Mouse (Mus musculus) megakaryocyte, embryonic 14.5 days (primary cell): Measurements from ENCODE around the gene Csmd2. TPM values are rescaled to one million over a fixed set of nuclear protein-coding genes. Genes with fewer than 3 reads are reported as not detected.

ENCODE experiments used
- H3K27me3 ChIP-seq: replicated peaks from 2 replicates; pipeline ENCODE3; 2012; ENCODE audit warnings: inconsistent platforms
- H3K36me3 ChIP-seq: replicated peaks from 2 replicates; pipeline ENCODE3; 2012; ENCODE audit warnings: low read length, inconsistent platforms, mixed read lengths
- H3K4me1 ChIP-seq: 2 replicates; pipeline ENCODE4 v1.6.1; 2012; ENCODE audit warnings: inconsistent platforms
- H3K4me3 ChIP-seq: replicated peaks from 2 replicates; pipeline ENCODE3; 2012; ENCODE audit warnings: moderate library complexity, mild to moderate bottlenecking, inconsistent platforms
- H3K9me3 ChIP-seq: 2 replicates; pipeline ENCODE4 v1.6.1; 2012; ENCODE audit warnings: inconsistent platforms
- FLI1 ChIP-seq: IDR thresholded peaks from 2 replicates; pipeline ENCODE4 v1.6.1; 2012; ENCODE audit warnings: low read length, inconsistent platforms, mixed read lengths
- GATA1 ChIP-seq: IDR thresholded peaks from 3 replicates; pipeline ENCODE4 v1.6.1; 2012; ENCODE audit warnings: mixed read lengths, low read length, inconsistent platforms, borderline replicate concordance
- polyA plus RNA-seq: library from polyadenylated mRNA; stranded (reverse); fragments of >175 nt; gene quantifications from 2 replicates; pipeline ENCODE4 v1.2.3, GENCODE M21; 2012; ENCODE audit warnings: low replicate concordance; ENCODE audit not compliant: insufficient read depth

Gene Csmd2
- polyA plus RNA-seq, 1 experiment = not detected

GRCm38 (mm10) chr4:128304049-128304448, 316.4 kb downstream of the Csmd2 start:
- TF ChIP-seq GATA1 (no peak), FLI1 (no peak)
- Histone ChIP-seq H3K9me3 (peaks cover 7% of the 10 kb centered on the region), H3K4me1 (no peaks in the 10 kb centered on the region), H3K4me3 (no peak overlapping the region), H3K27me3 (no peaks in the 10 kb centered on the region), H3K36me3 (no peaks in the 10 kb centered on the region)

- no peaks in the 10 kb centered on the region for H3K27me3 ChIP-seq
- H3K36me3 ChIP-seq = no peaks in the 10 kb centered on the region
- no peak overlapping the region for H3K4me3 ChIP-seq
- peaks cover 7% of the 10 kb centered on the region for H3K9me3 ChIP-seq
- no peaks in the 10 kb centered on the region for H3K4me1 ChIP-seq
- no peak for TF ChIP-seq GATA1
- no peak for TF ChIP-seq FLI1
Observed at GRCm38 (mm10) chr4:128306011-128306410, 318.4 kb downstream of the Csmd2 start.

DNA sequence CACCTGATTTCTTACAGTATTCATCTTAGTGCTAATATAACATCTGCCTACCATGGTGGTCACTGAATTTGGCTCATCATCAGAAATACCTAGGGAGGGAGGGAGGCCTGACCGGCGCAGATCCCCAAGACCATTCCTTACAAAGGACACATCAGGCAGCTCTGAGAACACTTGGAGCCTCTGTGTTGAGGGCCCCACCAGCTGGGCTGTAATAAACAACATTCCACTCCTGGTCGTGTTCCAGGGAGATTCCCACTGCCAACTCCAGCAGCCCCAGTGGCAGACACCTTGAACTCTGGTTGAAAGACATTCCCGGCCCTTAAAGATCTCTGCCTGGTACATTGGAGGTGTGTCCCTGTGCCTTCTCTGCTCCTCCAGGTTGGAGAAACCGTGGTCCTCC, 327.7 kb downstream of the Csmd2 start:
- Histone ChIP-seq H3K9me3 (peaks cover 38% of the 10 kb centered on the region), H3K27me3 (no peaks in the 10 kb centered on the region), H3K36me3 (no peaks in the 10 kb centered on the region), H3K4me1 (no peaks in the 10 kb centered on the region), H3K4me3 (no peak overlapping the region)
- TF ChIP-seq FLI1 (no peak), GATA1 (no peak)

- TF ChIP-seq GATA1 (no peak), FLI1 (no peak)
- no peak overlapping the region for H3K4me3 ChIP-seq
- H3K27me3 ChIP-seq = no peaks in the 10 kb centered on the region
- H3K36me3 ChIP-seq = no peaks in the 10 kb centered on the region
- H3K9me3 ChIP-seq = peaks cover 38% of the 10 kb centered on the region
- no peaks in the 10 kb centered on the region for H3K4me1 ChIP-seq
Observed at GRCm38 (mm10) chr4:128317951-128318350, 330.3 kb downstream of the Csmd2 start.

GRCm38 (mm10) chr4:128325511-128325910, 337.9 kb downstream of the Csmd2 start:
- Histone ChIP-seq H3K9me3 (no peaks in the 10 kb centered on the region), H3K4me1 (no peaks in the 10 kb centered on the region), H3K27me3 (no peaks in the 10 kb centered on the region), H3K4me3 (no peak overlapping the region), H3K36me3 (no peaks in the 10 kb centered on the region)
- no peak for TF ChIP-seq GATA1
- TF ChIP-seq FLI1 = no peak

GRCm38 (mm10) chr4:128326755-128327154, 339.1 kb downstream of the Csmd2 start:
- Histone ChIP-seq H3K4me3 (no peak overlapping the region), H3K4me1 (no peaks in the 10 kb centered on the region), H3K36me3 (no peaks in the 10 kb centered on the region), H3K27me3 (no peaks in the 10 kb centered on the region), H3K9me3 (no peaks in the 10 kb centered on the region)
- TF ChIP-seq GATA1 = no peak
- TF ChIP-seq FLI1 = no peak

- H3K4me1 ChIP-seq = no peaks in the 10 kb centered on the region
- H3K9me3 ChIP-seq = no peaks in the 10 kb centered on the region
- TF ChIP-seq FLI1 (no peak), GATA1 (no peak)
- H3K27me3 ChIP-seq = no peaks in the 10 kb centered on the region
- no peak overlapping the region for H3K4me3 ChIP-seq
- no peaks in the 10 kb centered on the region for H3K36me3 ChIP-seq
Observed at GRCm38 (mm10) chr4:128327421-128327820, 339.8 kb downstream of the Csmd2 start.

GRCm38 (mm10) chr4:128330519-128330918, 342.9 kb downstream of the Csmd2 start:
- no peaks in the 10 kb centered on the region for H3K9me3 ChIP-seq
- no peak overlapping the region for H3K4me3 ChIP-seq
- no peaks in the 10 kb centered on the region for H3K4me1 ChIP-seq
- TF ChIP-seq FLI1 (no peak), GATA1 (no peak)
- no peaks in the 10 kb centered on the region for H3K36me3 ChIP-seq
- H3K27me3 ChIP-seq = no peaks in the 10 kb centered on the region

DNA sequence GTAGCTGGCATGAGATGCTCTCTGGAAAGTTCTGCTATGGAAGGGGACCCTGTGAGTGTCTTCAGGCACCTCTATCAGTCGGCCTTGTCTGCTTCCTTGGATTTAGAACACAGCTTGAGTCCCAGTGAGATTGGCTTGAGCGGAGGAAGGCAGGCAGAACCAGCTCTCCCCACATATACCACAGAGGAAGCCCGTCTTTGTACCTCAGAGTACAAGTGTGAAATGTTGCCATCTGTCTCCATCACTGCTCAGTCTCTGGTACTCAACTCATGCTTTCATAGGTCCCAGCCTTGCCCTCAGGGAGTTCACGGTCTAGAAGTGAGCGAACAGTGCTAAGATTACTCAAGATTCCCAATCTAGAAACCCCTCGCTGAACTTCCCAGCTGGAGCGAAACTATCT, 352.8 kb downstream of the Csmd2 start:
- H3K4me1 ChIP-seq = no peaks in the 10 kb centered on the region
- no peaks in the 10 kb centered on the region for H3K9me3 ChIP-seq
- H3K27me3 ChIP-seq = no peaks in the 10 kb centered on the region
- TF ChIP-seq FLI1 = no peak
- TF ChIP-seq GATA1 = no peak
- H3K36me3 ChIP-seq = no peaks in the 10 kb centered on the region
- no peak overlapping the region for H3K4me3 ChIP-seq

DNA sequence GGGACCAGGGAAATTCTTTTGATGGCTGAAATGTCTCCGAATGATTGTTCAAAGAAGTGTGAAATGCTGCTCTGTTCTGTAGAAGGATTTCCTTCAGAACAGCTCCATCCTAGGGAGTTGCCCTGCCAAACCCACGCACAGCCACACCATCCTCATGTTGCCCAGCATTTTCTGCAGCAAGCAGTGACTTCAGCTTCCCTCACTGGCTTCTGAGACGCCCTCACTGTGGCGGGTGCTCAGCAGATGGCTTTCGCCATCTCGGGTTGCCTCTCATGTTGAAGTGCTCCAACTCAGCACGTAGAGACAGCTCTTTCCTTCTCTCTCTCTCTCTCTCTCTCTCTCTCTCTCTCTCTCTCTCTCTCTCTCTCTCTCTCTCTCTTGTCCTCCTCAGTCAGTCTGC, 353.7 kb downstream of the Csmd2 start:
- Histone ChIP-seq H3K4me3 (no peak overlapping the region), H3K36me3 (no peaks in the 10 kb centered on the region), H3K27me3 (no peaks in the 10 kb centered on the region), H3K4me1 (no peaks in the 10 kb centered on the region), H3K9me3 (no peaks in the 10 kb centered on the region)
- TF ChIP-seq GATA1 (no peak), FLI1 (no peak)

DNA sequence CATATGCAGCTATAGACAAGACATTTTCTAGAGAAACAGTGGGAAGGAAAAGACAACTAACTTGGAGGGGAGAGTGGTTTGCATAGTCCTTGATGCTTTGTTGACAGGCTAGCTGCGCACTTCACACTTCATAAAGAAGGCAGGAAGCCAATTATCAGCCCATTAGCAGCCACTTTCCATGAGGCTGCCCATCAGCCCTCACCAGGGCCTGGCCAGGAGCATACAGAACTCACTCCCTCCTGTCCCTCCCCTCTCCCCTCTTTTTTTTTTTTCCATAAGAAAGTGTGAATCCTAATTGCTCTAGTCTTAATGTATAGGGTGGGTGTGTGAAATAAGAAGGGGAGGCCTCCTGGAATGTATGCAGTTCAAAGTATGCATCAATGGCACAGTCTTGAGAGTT, 354.6 kb downstream of the Csmd2 start:
- no peaks in the 10 kb centered on the region for H3K36me3 ChIP-seq
- no peak overlapping the region for H3K4me3 ChIP-seq
- H3K9me3 ChIP-seq = peaks cover 3% of the 10 kb centered on the region; the same call in 1 of the 2 replicates
- TF ChIP-seq FLI1 = no peak
- no peak for TF ChIP-seq GATA1
- H3K4me1 ChIP-seq = no peaks in the 10 kb centered on the region
- H3K27me3 ChIP-seq = no peaks in the 10 kb centered on the region
